Mouse (Mus musculus) activated CD4-positive, CD25-positive, alpha-beta regulatory T cell, adult 9 weeks (primary cell): ENCODE measurements around the gene Apoo. TPM values are rescaled to one million over a fixed set of nuclear protein-coding genes. Genes with fewer than 3 reads are reported as not detected.

Experiments used
- polyA plus RNA-seq: library from polyadenylated mRNA; unstranded; fragments of 100-300 nt; shearing (Covaris generic); gene quantifications from one replicate; pipeline ENCODE4 v1.2.1, GENCODE M21; 2017

Gene Apoo
- 20.3 TPM for polyA plus RNA-seq

GRCm38 (mm10) chrX:94366670-94367241 is at the start of gene Apoo, which contains the start of gene Fam90a1b:
Apoo (plus strand) TSS chrX:94367117.
Fam90a1b (minus strand) TSS chrX:94366777.

Other genes starting within 250 kb of the Apoo start
- gene Zfx, start 243.4 kb upstream of the Apoo start, polyA plus RNA-seq = 46.7 TPM
- 53.7 TPM for gene Eif2s3x, start 154.3 kb upstream of the Apoo start, polyA plus RNA-seq
- 8.4 TPM for gene Klhl15, start 132.5 kb upstream of the Apoo start, polyA plus RNA-seq
- gene Fam90a1b, start 340 bp upstream of the Apoo start, polyA plus RNA-seq = not detected
- 4.6 TPM for gene Maged1, start 175.0 kb downstream of the Apoo start, polyA plus RNA-seq